Mouse (Mus musculus) embryonic fibroblast, embryonic 13.5 days (primary cell): ENCODE results near the gene Tspan18.

Experiments used
- CTCF ChIP-seq: IDR thresholded peaks from 2 replicates; pipeline ENCODE4 v1.5.1; 2011; ENCODE audit warnings: mild to moderate bottlenecking, control low read depth, low read length, moderate library complexity, borderline replicate concordance; ENCODE audit not compliant: insufficient read depth
- POLR2A ChIP-seq: IDR thresholded peaks from 2 replicates; pipeline ENCODE4 v1.6.1; 2011; ENCODE audit warnings: low read depth, mild to moderate bottlenecking, control low read depth, low read length, moderate library complexity

- no peak for TF ChIP-seq CTCF
- TF ChIP-seq POLR2A, result no peak
Measured at GRCm38 (mm10) chr2:93380680-93381089, 46.4 kb upstream of the Tspan18 start.
